Mouse (Mus musculus): ENCODE measurements around the gene Sorbs1.

Sorbs1 gene

GRCm38 (mm10) chr19:40259485-40259884 lies 254.1 kb downstream of the Sorbs1 start:
- no peak for DNase-seq (ENCODE audit: low spot score in 2 of 2)

- peak in 1 of 2 experiments; percentile 59 for DNase-seq (ENCODE audit: low spot score in 2 of 2)
Measured at GRCm38 (mm10) chr19:40257396-40257795, 256.2 kb downstream of the Sorbs1 start.

DNA sequence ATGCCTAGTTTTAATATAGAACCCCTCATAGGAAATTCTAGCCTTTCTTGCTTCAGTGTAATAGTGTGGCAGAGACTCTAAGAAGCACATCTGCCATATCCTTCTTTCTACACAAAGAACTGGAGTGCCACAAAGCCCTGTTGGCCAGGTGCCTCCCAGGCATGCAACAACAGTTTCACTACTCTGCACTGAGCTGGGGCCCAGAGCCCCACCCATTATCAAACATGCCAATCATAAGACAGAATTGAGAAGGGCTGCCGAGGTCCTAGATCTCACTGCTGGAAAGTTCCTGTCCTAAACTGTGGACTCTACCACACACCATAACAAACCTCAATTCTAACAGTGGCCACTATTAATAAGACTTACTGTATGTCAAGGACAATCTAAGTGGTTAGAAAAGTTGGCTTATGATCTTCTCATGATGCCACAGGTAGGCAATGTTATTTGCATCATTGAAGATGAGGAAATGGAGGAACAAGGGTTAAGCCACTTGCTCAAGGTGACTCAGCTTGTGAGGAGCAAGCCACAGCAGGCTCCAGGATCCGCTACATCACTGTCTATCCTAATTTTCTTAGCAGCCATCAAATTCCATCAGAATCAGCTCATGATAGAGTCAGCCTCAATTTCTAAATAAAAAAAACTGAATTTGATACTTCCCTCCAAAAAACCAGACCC lies 257.1 kb downstream of the Sorbs1 start:
- DNase-seq (ENCODE audit: low spot score in 2 of 2): no peak

GRCm38 (mm10) chr19:40255561-40255960 lies 258.0 kb downstream of the Sorbs1 start:
- DNase-seq (ENCODE audit: low spot score in 2 of 2): no peak

DNA sequence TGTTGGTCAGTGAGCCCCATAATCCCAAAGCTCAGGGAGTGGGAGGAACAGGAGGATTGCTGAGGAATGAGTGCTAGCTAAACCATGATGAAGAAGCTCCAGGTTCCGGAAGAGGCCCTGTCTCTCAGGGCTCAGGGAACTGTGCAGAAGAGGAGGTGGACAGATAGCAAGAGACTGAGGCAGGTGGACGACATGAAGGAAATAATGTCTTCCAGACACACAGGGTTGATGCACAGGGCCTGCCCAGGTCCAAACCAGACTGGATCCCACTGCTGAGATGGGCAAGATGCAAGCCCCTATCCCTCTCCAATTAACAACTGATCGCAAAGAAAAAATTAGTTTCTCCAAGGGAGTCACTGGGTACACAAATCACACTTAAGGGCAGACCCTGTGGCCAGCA lies 258.8 kb downstream of the Sorbs1 start:
- DNase-seq (ENCODE audit: low spot score in 2 of 2): no peak

- DNase-seq (ENCODE audit: low spot score in 2 of 2): no peak
Measured at GRCm38 (mm10) chr19:40253768-40254167, 259.8 kb downstream of the Sorbs1 start.

DNA sequence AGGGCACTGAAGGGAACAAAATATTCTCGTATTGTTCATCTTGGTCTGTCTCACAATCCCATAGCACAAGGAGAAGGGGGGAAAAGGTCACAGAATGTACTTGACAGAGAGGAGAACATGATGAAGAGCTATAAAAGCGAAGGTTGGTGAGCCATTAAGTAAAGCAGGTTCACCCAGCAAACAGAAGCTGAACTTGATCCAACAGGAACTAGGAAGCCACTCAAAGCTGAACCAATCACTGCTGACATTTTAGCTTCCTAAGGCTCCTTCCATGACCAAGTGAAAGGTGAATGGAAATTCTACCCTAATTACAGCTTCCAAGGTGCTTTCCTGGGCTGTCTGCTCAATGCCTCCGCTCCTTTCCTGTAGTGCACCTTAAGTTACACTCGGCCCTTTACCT lies 262.5 kb downstream of the Sorbs1 start:
- DNase-seq (ENCODE audit: low spot score in 2 of 2): no peak

DNA sequence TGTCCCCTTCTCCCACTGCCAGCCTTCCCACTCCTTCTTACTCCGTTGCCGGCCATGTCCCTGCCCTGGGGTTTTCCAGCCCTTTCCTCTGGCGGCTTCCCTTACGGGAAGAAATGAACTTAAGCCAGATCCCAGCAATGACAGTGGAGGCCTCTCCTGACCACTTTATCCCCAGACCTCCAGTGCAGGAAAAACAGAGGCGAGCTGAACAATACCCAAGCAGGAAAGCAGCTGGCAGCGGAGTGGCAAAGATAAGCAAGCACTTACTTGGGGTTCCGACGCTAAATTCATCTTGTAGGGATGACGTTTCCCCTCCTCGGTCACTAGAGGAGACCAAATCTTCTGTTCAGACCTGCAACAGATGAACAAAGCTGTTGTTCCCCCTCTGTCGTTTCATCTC lies 264.2 kb downstream of the Sorbs1 start:
- no peak for DNase-seq (ENCODE audit: low spot score in 2 of 2)

DNA sequence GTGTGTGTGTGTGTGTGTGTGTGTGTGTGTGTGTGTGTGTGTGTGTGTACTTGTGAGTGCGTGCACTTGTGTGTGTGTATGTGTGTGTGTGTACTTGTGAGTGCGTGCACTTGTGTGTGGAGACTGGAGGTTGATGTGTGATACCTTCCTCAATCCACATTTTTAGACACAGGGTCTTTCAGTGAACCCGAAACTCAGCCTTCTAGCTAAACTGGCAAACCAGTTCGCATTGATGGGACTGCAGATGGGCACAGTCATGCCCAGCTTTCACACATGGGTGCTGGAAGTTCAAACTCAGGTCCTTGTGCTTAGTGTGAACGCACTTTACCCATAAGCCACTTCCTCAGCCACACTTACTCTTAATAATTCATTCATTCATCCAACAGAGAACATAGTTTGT lies 265.1 kb downstream of the Sorbs1 start:
- DNase-seq (ENCODE audit: low spot score in 2 of 2): no peak

- DNase-seq (ENCODE audit: low spot score in 2 of 2): no peak
Measured at GRCm38 (mm10) chr19:40247268-40247666, 266.3 kb downstream of the Sorbs1 start.

DNA sequence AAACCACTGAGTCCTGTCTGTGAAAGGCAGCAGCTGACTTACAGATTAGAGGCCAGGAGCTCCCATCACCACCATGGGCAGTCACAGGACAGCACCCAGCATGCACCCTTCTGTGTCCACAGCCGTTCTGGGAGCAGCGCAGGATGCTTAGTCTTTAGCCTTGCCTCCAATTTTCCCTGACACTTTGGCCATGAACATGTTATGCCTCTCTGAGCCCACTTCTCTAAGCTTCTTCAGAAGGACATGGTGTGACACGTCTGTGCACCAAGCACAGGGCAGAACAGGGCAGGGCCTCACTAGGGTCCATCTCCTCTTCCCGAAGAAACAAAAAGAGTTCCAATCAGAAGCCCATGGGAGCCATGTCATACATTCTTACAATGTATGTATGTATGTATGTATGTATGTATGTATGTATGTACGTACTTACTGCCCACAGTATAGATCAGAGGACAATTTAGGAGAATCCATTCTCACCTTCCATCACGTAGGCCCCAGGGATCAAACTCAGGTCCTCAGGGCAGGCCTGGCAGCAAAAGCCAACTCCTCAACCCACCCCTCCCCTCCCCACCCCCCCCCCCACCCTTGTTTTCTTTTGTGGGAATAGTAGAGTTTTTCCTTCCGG lies 266.8 kb downstream of the Sorbs1 start:
- DNase-seq (ENCODE audit: low spot score in 2 of 2): no peak

Measured in spleen, postnatal 10 days (tissue).